Mouse (Mus musculus) embryonic fibroblast, embryonic 13.5 days (primary cell): Measurements from ENCODE around the gene Slc39a10.

ENCODE experiments used
- CTCF ChIP-seq: IDR thresholded peaks from 2 replicates; pipeline ENCODE4 v1.5.1; 2011; ENCODE audit warnings: mild to moderate bottlenecking, control low read depth, low read length, moderate library complexity, borderline replicate concordance; ENCODE audit not compliant: insufficient read depth
- POLR2A ChIP-seq: IDR thresholded peaks from 2 replicates; pipeline ENCODE4 v1.6.1; 2011; ENCODE audit warnings: low read depth, mild to moderate bottlenecking, control low read depth, low read length, moderate library complexity

DNA sequence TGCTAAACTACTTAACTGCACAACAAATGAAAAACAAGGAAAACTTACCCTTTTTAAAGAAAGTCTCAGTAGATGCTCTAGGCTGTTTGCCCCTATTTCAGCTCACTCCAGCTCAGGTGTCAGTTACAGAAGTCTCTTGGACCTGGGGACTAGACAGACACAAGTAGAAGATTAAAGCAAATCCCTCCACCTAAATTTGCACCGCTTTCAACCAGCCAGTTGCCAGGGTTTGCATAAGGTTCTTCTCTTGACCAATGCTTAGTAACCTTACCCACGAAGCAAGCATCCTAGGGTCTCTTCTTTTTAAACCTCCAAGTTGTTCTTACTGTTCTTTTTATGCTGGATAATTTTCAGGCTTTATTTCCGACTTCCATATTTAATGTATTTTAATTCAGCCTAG, at the start of gene Slc39a10:
- TF ChIP-seq CTCF (no peak), POLR2A (no peak)
